Mouse (Mus musculus) neural tube, embryonic 13.5 days (tissue): ENCODE data around the gene Nrxn1. TPM values are rescaled to one million over a fixed set of nuclear protein-coding genes. Genes with fewer than 3 reads are reported as not detected.
A peak's percentile ranks its signal among the peaks of the same experiment; 100 is the strongest.

Source experiments
- ATAC-seq: fragments of 200-750 bp; cut with Nextera tagmentation; 2 replicates; pipeline ENCODE4 v1.8.0; 2017; ENCODE audit warnings: low read depth, mild to moderate bottlenecking, moderate TSS enrichment, moderate library complexity
- H3K27ac ChIP-seq: fragments of 300-500 bp; sonication (generic); replicated peaks from 2 replicates; pipeline ENCODE4 v1.5.1; 2015; ENCODE audit warnings: moderate library complexity, mild to moderate bottlenecking, inconsistent platforms
- H3K27me3 ChIP-seq: fragments of 300-500 bp; sonication (generic); 2 replicates; pipeline ENCODE4 v1.6.1; 2015; ENCODE audit warnings: mild to moderate bottlenecking, inconsistent platforms
- H3K36me3 ChIP-seq: fragments of 300-500 bp; sonication (generic); 2 replicates; pipeline ENCODE4 v1.6.1; 2015; ENCODE audit warnings: mild to moderate bottlenecking, inconsistent platforms
- H3K4me1 ChIP-seq: fragments of 300-500 bp; sonication (generic); replicated peaks from 2 replicates; pipeline ENCODE4 v1.6.1; 2015; ENCODE audit warnings: inconsistent platforms
- H3K4me2 ChIP-seq: fragments of 300-500 bp; sonication (generic); 2 replicates; pipeline ENCODE4 v1.6.1; 2015; ENCODE audit warnings: inconsistent platforms, mild to moderate bottlenecking, moderate library complexity
- H3K4me3 ChIP-seq: fragments of 300-500 bp; sonication (generic); 2 replicates; pipeline ENCODE4 v1.5.1; 2015; ENCODE audit warnings: mild to moderate bottlenecking, inconsistent platforms
- H3K9ac ChIP-seq: fragments of 300-500 bp; sonication (generic); 2 replicates; pipeline ENCODE4 v1.6.1; 2015; ENCODE audit warnings: moderate library complexity, mild to moderate bottlenecking, inconsistent platforms
- H3K9me3 ChIP-seq: fragments of 300-500 bp; sonication (generic); 2 replicates; pipeline ENCODE4 v1.6.1; 2016; ENCODE audit warnings: inconsistent platforms
- WGBS: fragments of 180-500 bp; shearing (Covaris S2); methylation state at CpG from one replicate; pipeline ENCODE4 v1.1.7; 2015; 5-methylcytosine and 5-hydroxymethylcytosine counted together
- polyA plus RNA-seq: library from polyadenylated mRNA; unstranded; fragments of >200 nt; fragmentation: Nextera tagmentation; extraction: Ambion mirVana; gene quantifications from 2 replicates; pipeline ENCODE4 v1.2.1, GENCODE M21; 2015

The Nrxn1 gene
- polyA plus RNA-seq, 1 experiment from 2014 or later: 175 TPM

DNA sequence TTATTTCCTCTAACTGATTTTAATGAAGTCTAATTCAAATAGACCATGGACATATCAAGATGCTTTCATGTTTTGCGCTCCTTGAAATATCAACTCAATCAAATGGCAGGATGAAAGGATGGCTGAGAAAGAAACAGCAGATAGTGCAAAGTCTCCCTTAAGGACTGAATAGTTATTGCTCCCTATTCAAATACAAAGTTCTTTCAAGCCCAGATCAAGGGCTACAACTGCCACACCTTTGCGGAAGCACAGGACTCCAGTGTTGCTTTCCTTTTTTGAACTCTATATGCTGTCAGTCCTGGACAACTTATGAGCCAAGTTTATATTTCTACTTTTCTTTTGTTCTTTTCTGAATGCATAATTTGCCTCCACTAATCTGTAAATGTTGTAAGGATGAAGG is 157.9 kb downstream of the Nrxn1 start:
- Histone ChIP-seq H3K36me3 (no peaks in the 10 kb centered on the region), H3K4me3 (no peak overlapping the region), H3K4me2 (no peak overlapping the region), H3K27ac (no peak overlapping the region), H3K9ac (no peak overlapping the region), H3K9me3 (no peaks in the 10 kb centered on the region), H3K27me3 (no peaks in the 10 kb centered on the region), H3K4me1 (no peaks in the 10 kb centered on the region)
- ATAC-seq: no peak
- 72% methylated on average over 2 of the region's 2 CpGs for WGBS

DNA sequence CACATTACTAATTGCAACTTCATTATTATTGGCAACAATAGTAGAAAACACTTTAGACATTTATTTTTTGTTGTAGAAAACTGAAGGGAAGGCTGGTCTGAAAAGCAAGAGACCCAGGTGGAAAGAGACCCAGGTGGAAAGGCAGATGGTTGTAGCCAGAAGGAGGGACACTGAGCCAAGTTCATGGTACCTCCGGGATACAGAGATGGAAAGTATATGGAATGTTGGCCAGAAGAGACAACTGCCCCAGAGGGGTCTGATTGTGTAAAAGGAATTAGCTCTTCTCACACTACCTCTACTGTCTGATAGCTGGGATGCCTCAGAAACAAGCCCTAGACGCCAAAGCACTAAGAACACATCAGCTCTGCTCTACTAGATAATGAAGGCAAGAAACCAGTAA is 179.6 kb downstream of the Nrxn1 start:
- H3K36me3 ChIP-seq: no peaks in the 10 kb centered on the region
- H3K27ac ChIP-seq: no peak overlapping the region
- 70% methylated on average over 2 of the region's 2 CpGs for WGBS
- no peak overlapping the region for H3K4me2 ChIP-seq
- no peaks in the 10 kb centered on the region for H3K4me1 ChIP-seq
- H3K4me3 ChIP-seq: no peak overlapping the region
- H3K9me3 ChIP-seq: no peaks in the 10 kb centered on the region
- H3K27me3 ChIP-seq: no peaks in the 10 kb centered on the region
- no peak for ATAC-seq
- H3K9ac ChIP-seq: no peak overlapping the region

- no peaks in the 10 kb centered on the region for H3K27me3 ChIP-seq
- H3K4me3 ChIP-seq: no peak overlapping the region
- WGBS: 83% methylated on average over 2 of the region's 2 CpGs
- H3K36me3 ChIP-seq: no peaks in the 10 kb centered on the region
- H3K27ac ChIP-seq: no peak overlapping the region
- no peak for ATAC-seq
- H3K4me2 ChIP-seq: no peak overlapping the region
- H3K9ac ChIP-seq: no peak overlapping the region
- no peaks in the 10 kb centered on the region for H3K4me1 ChIP-seq
- H3K9me3 ChIP-seq: no peaks in the 10 kb centered on the region
Observed at GRCm38 (mm10) chr17:90912746-90913145, 180.1 kb downstream of the Nrxn1 start.

DNA sequence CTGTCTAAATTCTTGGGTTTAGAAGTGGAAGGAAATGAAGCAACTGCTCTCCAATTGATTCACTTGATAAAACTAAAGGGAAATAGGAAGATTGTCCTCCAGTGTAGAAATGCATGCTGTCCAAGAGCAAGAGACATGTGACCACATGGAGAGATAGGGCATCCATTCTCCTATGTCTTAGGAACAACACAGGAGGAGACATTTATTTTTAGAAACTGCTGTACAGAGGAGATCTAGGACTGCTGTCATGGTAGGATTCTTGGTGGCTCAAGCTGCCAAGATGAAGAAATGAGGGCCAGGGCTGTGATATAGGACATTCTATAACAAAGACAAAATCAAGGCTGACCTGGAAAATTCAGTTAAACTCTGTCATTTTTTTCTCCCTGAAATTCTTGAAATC is 180.5 kb downstream of the Nrxn1 start:
- Histone ChIP-seq H3K36me3 (no peaks in the 10 kb centered on the region), H3K4me2 (no peak overlapping the region), H3K4me3 (no peak overlapping the region), H3K27me3 (no peaks in the 10 kb centered on the region), H3K4me1 (no peaks in the 10 kb centered on the region), H3K9me3 (no peaks in the 10 kb centered on the region), H3K9ac (no peak overlapping the region), H3K27ac (no peak overlapping the region)
- ATAC-seq: no peak

DNA sequence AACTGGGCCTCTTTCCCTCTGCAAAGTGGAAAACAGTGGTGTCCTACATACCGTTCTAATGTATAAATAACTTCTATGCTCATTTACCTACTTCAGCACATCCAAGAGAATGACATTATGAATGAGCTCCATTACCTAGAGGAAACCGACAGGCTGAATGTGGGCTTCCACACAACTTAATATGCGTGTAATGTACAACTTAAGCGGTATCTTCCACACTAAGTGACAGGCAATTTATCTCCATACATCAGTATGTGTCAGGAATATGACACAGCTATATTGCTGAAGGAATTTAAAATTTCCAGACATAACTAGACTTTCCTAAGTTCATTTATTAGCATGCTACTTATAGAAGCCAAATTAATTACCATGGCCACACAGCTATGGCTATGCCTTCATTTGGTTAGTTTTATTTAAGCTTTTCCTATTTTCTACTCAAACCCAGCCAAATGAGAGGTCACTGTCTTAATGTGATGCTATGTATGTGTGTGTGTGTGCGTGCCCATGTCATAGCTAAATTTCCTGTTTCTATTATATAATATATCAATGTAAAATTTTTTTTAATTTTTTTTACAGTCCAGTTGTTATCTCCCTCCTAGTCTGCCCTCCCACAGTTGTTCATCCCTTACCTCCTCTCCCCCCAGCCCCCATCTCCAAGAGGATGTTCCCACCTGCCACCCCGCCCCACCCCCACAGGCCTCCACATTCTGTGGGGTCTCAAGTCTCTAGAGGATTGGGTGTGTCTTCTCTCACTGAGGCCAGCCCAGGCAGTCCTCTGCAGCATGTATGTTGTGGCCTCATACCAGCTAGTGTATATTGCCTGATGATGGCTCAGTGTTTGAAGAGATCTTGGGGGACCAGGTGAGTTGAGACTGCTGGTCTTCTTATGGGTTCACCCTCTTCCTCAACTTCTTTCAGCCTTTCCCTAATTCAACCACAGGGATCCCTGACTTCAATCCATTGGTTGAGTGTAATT is 186.5 kb downstream of the Nrxn1 start:
- Histone ChIP-seq H3K4me3 (no peak overlapping the region), H3K27ac (no peak overlapping the region), H3K9me3 (no peaks in the 10 kb centered on the region), H3K4me1 (peaks cover 12% of the 10 kb centered on the region; the same call in 1 of the 2 replicates), H3K4me2 (no peak overlapping the region), H3K36me3 (no peaks in the 10 kb centered on the region), H3K27me3 (no peaks in the 10 kb centered on the region), H3K9ac (no peak overlapping the region)
- 0 out of 2 replicates have a peak, but pooled peaks have one; percentile 32 for ATAC-seq
- 70% methylated on average over 6 of the region's 6 CpGs for WGBS

- peak; percentile 47; the same call in 1 of the 2 replicates for ATAC-seq
- WGBS: 55% methylated on average over 5 of the region's 5 CpGs
- no peaks in the 10 kb centered on the region for H3K9me3 ChIP-seq
Observed at GRCm38 (mm10) chr17:90905143-90905542, 187.7 kb downstream of the Nrxn1 start.

GRCm38 (mm10) chr17:90892327-90893259 is 200.3 kb downstream of the Nrxn1 start:
- ATAC-seq: peak; percentile 72
- Histone ChIP-seq H3K4me1 (peaks cover 5% of the 10 kb centered on the region; the same call in 1 of the 2 replicates), H3K9me3 (no peaks in the 10 kb centered on the region), H3K4me2 (no peak overlapping the region), H3K27me3 (no peaks in the 10 kb centered on the region), H3K36me3 (no peaks in the 10 kb centered on the region), H3K4me3 (no peak overlapping the region), H3K9ac (no peak overlapping the region), H3K27ac (peak overlapping the region; percentile 64; the same call in 1 of the 2 replicates)
- WGBS: 49% methylated on average over 4 of the region's 4 CpGs

More at GRCm38 (mm10) chr17:90905143-90905542, 187.7 kb downstream of the Nrxn1 start:
- Histone ChIP-seq H3K4me3 (no peak overlapping the region), H3K4me2 (no peak overlapping the region), H3K9ac (no peak overlapping the region), H3K27me3 (no peaks in the 10 kb centered on the region), H3K27ac (no peak overlapping the region), H3K36me3 (no peaks in the 10 kb centered on the region), H3K4me1 (peaks cover 12% of the 10 kb centered on the region; the same call in 1 of the 2 replicates)

- peaks cover 5% of the 10 kb centered on the region; the same call in 1 of the 2 replicates for H3K4me1 ChIP-seq
- 73% methylated on average over 1 of the region's 1 CpGs for WGBS
- no peak for ATAC-seq
- H3K4me3 ChIP-seq: no peak overlapping the region
- no peak overlapping the region for H3K27ac ChIP-seq
- H3K9ac ChIP-seq: no peak overlapping the region
- H3K9me3 ChIP-seq: no peaks in the 10 kb centered on the region
- H3K4me2 ChIP-seq: no peak overlapping the region
- no peaks in the 10 kb centered on the region for H3K27me3 ChIP-seq
- H3K36me3 ChIP-seq: no peaks in the 10 kb centered on the region
Observed at GRCm38 (mm10) chr17:90891711-90892110, 201.2 kb downstream of the Nrxn1 start.

- H3K9ac ChIP-seq: no peak overlapping the region
- no peaks in the 10 kb centered on the region for H3K27me3 ChIP-seq
- 45% methylated on average over 2 of the region's 2 CpGs for WGBS
- no peaks in the 10 kb centered on the region for H3K36me3 ChIP-seq
- no peaks in the 10 kb centered on the region for H3K9me3 ChIP-seq
- peak overlapping the region; percentile 52 for H3K27ac ChIP-seq
- H3K4me3 ChIP-seq: no peak overlapping the region
- peaks cover 12% of the 10 kb centered on the region for H3K4me1 ChIP-seq
- H3K4me2 ChIP-seq: no peak overlapping the region
- ATAC-seq: no peak
Observed at GRCm38 (mm10) chr17:90857225-90857624, 235.6 kb downstream of the Nrxn1 start.

DNA sequence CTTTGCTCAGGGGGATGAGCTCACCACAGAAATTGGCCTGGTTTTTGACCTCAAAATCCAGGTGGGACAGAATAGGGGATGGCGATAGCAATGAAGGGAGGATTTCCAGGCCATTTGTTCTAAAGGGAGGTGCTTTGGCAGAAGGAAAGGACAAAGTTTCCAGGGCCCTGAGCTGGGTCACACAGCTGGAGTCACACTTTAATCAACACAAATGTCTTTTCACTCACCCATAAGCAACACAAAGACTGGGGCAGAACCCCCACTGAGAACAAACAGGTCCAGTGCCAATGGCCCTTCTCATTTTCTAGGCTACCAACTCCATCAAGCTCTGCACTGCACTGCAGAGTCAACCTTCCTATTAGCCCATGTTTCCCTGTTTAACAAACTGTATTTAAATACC is 249.0 kb downstream of the Nrxn1 start:
- no peak for ATAC-seq
- Histone ChIP-seq H3K36me3 (no peaks in the 10 kb centered on the region), H3K27ac (no peak overlapping the region), H3K9ac (no peak overlapping the region), H3K4me2 (no peak overlapping the region), H3K4me3 (no peak overlapping the region), H3K9me3 (no peaks in the 10 kb centered on the region), H3K27me3 (no peaks in the 10 kb centered on the region), H3K4me1 (no peaks in the 10 kb centered on the region)
- WGBS: 14% methylated on average over 1 of the region's 1 CpGs

DNA sequence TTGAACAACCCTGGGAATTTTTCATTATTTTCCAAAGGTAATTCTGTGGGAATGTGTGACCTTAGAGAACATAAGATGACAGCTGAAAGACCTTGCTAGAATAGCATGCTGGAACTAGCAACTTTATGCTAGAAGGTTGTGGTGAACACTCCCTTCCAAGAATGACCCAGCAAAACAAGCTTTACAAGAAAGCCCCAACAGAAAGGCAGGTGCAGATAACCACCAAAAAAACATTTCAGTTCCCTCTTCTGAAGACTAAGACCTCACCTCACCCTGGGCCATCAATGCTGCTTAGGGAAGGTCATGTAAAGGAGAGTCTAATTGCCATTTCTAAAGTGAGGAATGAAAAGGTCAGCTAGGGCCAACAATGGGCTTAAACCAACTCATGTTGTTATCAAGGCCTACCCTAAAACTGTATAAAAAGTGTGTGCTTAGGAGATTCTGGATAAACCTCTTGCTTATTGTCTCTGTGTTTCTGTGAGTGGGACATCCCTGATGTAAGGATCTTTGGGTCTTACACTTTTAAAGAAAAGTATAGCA is 249.7 kb downstream of the Nrxn1 start:
- no peak overlapping the region for H3K4me3 ChIP-seq
- ATAC-seq: no peak
- H3K9ac ChIP-seq: no peak overlapping the region
- no peak overlapping the region for H3K27ac ChIP-seq
- H3K4me2 ChIP-seq: no peak overlapping the region
- H3K9me3 ChIP-seq: no peaks in the 10 kb centered on the region
- H3K36me3 ChIP-seq: no peaks in the 10 kb centered on the region
- no peaks in the 10 kb centered on the region for H3K27me3 ChIP-seq
- H3K4me1 ChIP-seq: no peaks in the 10 kb centered on the region

DNA sequence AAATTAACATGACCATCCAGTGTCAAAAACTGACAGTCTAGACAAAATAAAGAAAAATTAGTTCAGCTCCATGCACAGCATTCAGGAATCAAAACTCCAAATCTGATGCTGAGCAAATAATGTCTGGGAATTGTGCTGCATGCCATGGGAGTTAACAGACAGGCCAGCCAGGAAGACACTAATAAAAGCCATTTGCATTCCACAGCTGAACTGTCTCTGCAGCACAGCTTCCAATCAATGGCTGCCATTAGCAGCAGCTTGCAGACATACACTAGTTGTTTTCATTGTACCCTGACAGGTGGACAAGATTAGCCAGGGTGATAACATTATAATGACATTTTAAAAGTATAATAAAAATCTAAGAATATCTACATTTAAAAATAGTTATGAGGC is 255.9 kb downstream of the Nrxn1 start:
- Histone ChIP-seq H3K36me3 (no peaks in the 10 kb centered on the region), H3K27ac (peak overlapping the region; percentile 67), H3K9ac (no peak overlapping the region), H3K9me3 (no peaks in the 10 kb centered on the region), H3K27me3 (no peaks in the 10 kb centered on the region), H3K4me2 (no peak overlapping the region; the same call in 1 of the 2 replicates), H3K4me1 (peaks cover 11% of the 10 kb centered on the region), H3K4me3 (no peak overlapping the region)
- peak; percentile 87 for ATAC-seq
